Mouse (Mus musculus) kidney, postnatal 10 days (tissue): ENCODE measurements around the gene Dock10.

Experiments used
- DNase-seq: peaks from one replicate; pipeline ENCODE4 v3.0.0; 2021; ENCODE audit warnings: mixed read lengths

Dock10 gene

DNA sequence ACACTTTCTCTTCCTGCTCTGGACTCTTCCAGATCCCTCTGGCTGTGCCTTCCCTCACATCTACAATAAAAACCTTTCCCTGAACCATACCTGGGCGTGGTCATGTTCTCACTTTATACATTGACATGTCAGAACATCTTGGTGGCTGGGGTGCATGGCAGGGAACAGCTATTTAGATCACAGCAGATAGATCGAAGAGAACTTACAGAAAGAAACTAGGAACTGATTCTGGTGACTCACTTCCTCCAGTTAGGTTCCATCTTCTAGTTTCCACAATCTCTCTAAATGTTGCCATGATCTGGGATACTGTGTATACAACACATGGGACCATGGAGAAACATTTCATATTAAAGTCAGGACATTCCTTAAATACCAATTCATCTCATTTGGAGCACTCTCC lies 304.4 kb downstream of the Dock10 start:
- no peak for DNase-seq

DNA sequence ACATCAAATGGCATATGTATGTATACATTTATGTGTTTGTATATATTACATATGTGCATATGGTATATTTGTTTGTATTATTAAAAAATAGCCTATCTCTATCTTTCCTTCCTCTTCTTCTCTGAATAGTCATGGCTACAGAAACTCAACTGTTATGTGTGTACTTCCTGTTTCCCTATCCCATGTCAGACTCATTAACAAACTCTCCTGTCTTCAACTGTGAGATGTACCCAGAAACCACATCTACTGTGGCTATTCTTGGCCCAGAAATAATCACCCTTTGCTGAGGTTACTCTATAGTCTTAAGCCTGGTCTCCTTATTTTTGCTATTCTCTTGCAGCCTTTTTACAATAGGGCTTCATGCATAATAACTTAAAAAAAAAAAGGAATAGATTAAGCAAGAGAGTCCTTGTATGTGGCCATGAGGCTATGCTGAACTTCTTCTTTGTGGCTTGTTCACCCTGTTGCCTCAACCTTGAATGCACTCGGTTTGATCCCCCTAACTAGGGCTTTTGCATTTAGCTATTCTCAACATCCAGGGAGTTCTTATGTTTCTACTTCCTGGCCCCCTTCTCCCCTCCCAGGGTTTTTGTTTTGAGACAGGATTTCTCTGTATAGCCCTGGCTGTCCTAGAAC lies 306.3 kb downstream of the Dock10 start:
- DNase-seq: no peak
